Mouse (Mus musculus) MEL (cell line): ENCODE data around the gene Ppm1f.

ENCODE experiments used
- BHLHE40 ChIP-seq: IDR thresholded peaks from 2 replicates; pipeline ENCODE4 v1.6.1; 2012; ENCODE audit warnings: low read depth, mild to moderate bottlenecking, inconsistent platforms, low read length, improper control_type of control experiment, borderline replicate concordance
- CTCF ChIP-seq, 3 experiments: IDR thresholded peaks in 2 of 3; conservative IDR thresholded peaks in 1 of 3; 2 replicates each; pipeline ENCODE4 v1.5.1; 2011 to 2012; ENCODE audit warnings: low read length in 3 of 3, low read depth in 2 of 3, mild to moderate bottlenecking in 2 of 3, improper control_type of control experiment in 1 of 3, inconsistent platforms in 1 of 3, mixed read lengths in 1 of 3, moderate library complexity in 1 of 3; ENCODE audit not compliant: control insufficient read depth in 1 of 3, insufficient read depth in 1 of 3, poor library complexity in 1 of 3, severe bottlenecking in 1 of 3
- E2F4 ChIP-seq: IDR thresholded peaks from 2 replicates; pipeline ENCODE4 v1.6.1; 2011; ENCODE audit warnings: low read depth, low read length, improper control_type of control experiment, borderline replicate concordance
- EP300 ChIP-seq, 2 experiments: IDR thresholded peaks; 2 replicates each; pipeline ENCODE4 v1.6.1; 2011; ENCODE audit warnings: improper control_type of control experiment in 2 of 2, low read length in 2 of 2, low read depth in 1 of 2, mild to moderate bottlenecking in 1 of 2
- GATA1 ChIP-seq: IDR thresholded peaks from 2 replicates; pipeline ENCODE4 v1.6.1; 2011; ENCODE audit warnings: low read depth, low read length, improper control_type of control experiment
- HCFC1 ChIP-seq: IDR thresholded peaks from 2 replicates; pipeline ENCODE4 v1.6.1; 2012; ENCODE audit warnings: low read depth, mild to moderate bottlenecking, inconsistent platforms, low read length, improper control_type of control experiment, moderate library complexity
- KAT2A ChIP-seq: conservative IDR thresholded peaks from 2 replicates; pipeline ENCODE4 v1.6.1; 2012; ENCODE audit warnings: low read depth, low read length, improper control_type of control experiment, inconsistent platforms
- POLR2A ChIP-seq, 2 experiments: IDR thresholded peaks; 2 replicates each; pipeline ENCODE4 v1.6.1; 2011 to 2012; ENCODE audit warnings: low read length in 2 of 2, mild to moderate bottlenecking in 2 of 2, control low read depth in 1 of 2, improper control_type of control experiment in 1 of 2, low read depth in 1 of 2, moderate library complexity in 1 of 2; ENCODE audit not compliant: control insufficient read depth in 1 of 2, insufficient read depth in 1 of 2, poor library complexity in 1 of 2
- POLR2AphosphoS5 ChIP-seq: IDR thresholded peaks from 2 replicates; pipeline ENCODE4 v1.6.1; 2012; ENCODE audit warnings: low read depth, borderline replicate concordance, mild to moderate bottlenecking, inconsistent platforms, low read length, moderate library complexity, mixed read lengths
- RAD21 ChIP-seq: IDR thresholded peaks from 2 replicates; pipeline ENCODE4 v1.6.1; 2011; ENCODE audit warnings: mild to moderate bottlenecking, low read depth, low read length, improper control_type of control experiment
- RCOR1 ChIP-seq: IDR thresholded peaks from 2 replicates; pipeline ENCODE4 v1.6.1; 2012; ENCODE audit warnings: low read depth, mild to moderate bottlenecking, inconsistent platforms, low read length, improper control_type of control experiment
- TAL1 ChIP-seq: IDR thresholded peaks from 2 replicates; pipeline ENCODE4 v1.6.1; 2012; ENCODE audit warnings: mild to moderate bottlenecking, inconsistent platforms, low read length, moderate library complexity, mixed read lengths
- ZNF384 ChIP-seq: IDR thresholded peaks from 2 replicates; pipeline ENCODE4 v1.6.1; 2012; ENCODE audit warnings: low read depth, mild to moderate bottlenecking, inconsistent platforms, low read length, improper control_type of control experiment

- TF ChIP-seq CTCF (IDR thresholded peaks at IDR 0.05 in 2 of 3, conservative IDR thresholded peaks at IDR 0.05 in 1 of 3; ENCODE audit: control insufficient read depth in 1 of 3, insufficient read depth in 1 of 3, low read depth in 2 of 3, low read length in 3 of 3, poor library complexity in 1 of 3, severe bottlenecking in 1 of 3), result no peak
- TF ChIP-seq POLR2AphosphoS5, result no peak
- no peak for TF ChIP-seq E2F4
- TF ChIP-seq RAD21, result no peak
- no peak for TF ChIP-seq EP300 (IDR thresholded peaks at IDR 0.05; ENCODE audit: low read depth in 1 of 2, low read length in 2 of 2)
- TF ChIP-seq RCOR1, result no peak
- no peak for TF ChIP-seq TAL1
- no peak for TF ChIP-seq ZNF384
- no peak for TF ChIP-seq POLR2A (IDR thresholded peaks at IDR 0.05; ENCODE audit: control insufficient read depth in 1 of 2, insufficient read depth in 1 of 2, low read depth in 1 of 2, low read length in 2 of 2, poor library complexity in 1 of 2)
- no peak for TF ChIP-seq BHLHE40
- TF ChIP-seq HCFC1, result no peak
- TF ChIP-seq GATA1, result no peak
- no peak for TF ChIP-seq KAT2A
Measured at GRCm38 (mm10) chr16:16958575-16958974, 62.3 kb downstream of the Ppm1f start.
